Mouse (Mus musculus) adrenal gland, postnatal 36 days (tissue): ENCODE data around the gene Klk8. TPM values are rescaled to one million over a fixed set of nuclear protein-coding genes. Genes with fewer than 3 reads are reported as not detected.

Experiments used
- DNase-seq, 2 experiments: peaks; one replicate each; pipeline ENCODE4 v3.0.0; 2021; ENCODE audit warnings: mixed read lengths in 1 of 2
- total RNA-seq, 2 experiments: library from RNA; stranded (reverse); gene quantifications; 2 replicates each; pipeline ENCODE4 v1.2.3; 2021

Gene Klk8
- total RNA-seq, 2 experiments from 2014 or later = 1.1 to 2.3 TPM

DNA sequence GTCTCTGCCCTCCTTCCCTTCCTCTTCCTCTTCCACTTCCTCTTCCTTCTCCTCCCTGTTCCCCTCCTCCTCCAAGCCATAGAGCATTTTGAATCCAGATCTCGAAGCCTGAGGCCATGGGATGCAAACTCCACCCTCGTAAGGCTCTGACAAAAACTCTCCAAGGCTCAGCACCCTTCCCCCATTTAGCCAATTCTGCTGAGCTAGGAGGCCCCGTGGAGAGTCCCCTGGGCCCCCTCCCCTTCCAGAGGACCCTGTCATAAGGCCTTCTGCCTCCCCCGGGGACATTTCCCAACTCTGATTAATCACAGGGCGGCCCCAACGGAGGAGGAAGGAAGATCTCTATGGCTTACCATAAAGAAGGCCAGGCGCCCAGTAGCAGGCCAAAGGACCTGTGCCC, 5.8 kb upstream of the Klk8 start, which contains the start of gene Klk9:
Klk9 (plus strand) TSS at position 301 of the 400 bp plus-strand sequence.
- DNase-seq = no peak

DNA sequence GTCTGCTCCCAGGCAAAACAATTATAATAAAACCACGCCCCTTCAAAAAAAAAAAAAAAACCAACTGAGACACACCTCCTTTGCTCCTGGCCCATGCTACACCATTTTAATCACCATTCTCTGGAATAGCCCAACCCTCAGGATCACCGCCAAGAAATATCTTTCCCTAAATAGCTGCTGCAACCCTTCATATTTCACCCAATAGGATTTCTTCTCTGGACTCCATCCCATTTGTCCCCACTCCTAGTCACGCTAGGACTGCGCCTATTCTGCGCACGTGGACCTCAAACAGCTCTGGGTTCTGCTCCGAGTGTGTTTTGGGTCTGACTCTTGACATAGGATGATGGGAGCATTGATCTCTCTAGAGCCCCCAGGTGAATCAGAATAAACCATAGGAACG, 1.0 kb upstream of the Klk8 start:
- DNase-seq = no peak

DNA sequence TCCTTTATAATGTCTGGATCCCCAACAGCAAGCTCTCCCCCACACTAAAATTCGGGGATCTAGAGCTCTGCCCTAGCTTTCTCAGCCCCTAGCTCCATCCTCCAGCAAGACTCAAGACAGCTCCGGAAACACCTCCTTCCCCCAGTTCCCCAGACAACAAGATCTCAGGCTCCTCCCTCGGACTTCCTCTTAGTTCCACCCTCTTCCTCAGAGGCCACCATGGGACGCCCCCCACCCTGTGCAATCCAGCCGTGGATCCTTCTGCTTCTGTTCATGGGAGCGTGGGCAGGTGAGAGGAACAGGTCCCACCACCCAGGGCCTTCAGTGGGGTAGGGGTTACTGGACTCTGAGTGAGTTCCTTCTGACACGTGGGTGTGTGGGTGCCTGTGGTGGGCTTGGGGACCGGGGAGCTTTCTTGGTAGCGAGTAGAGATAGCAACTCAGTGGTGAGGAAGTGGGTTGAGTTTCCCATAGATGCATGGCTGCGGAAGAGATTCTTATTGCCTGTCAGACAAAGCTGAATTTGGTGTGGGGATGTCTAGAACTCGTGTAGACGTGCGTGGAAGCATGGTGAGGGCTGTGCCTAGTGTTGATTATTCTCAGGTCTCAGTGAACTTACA, 576 bp downstream of the Klk8 start:
- DNase-seq = no peak

DNA sequence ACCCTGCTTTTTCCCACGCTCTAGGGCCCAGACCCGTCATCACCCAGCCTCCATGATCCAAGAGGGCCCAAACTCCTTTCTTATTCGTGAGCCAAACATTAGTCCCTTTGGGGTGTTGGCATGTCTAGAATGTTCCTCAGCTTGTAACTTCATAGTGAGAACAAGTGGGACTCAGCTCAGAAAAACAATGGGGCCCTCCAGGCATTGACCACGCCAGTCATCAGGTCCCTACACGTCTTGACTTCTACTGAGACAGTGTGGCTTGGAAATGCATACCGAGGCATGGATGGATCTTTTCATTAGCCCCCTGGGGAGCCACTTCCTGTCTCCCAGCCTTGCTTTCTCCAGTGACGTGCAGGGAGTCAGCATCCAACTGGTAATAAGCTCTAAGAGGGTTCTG, 2.5 kb downstream of the Klk8 start:
- no peak for DNase-seq

DNA sequence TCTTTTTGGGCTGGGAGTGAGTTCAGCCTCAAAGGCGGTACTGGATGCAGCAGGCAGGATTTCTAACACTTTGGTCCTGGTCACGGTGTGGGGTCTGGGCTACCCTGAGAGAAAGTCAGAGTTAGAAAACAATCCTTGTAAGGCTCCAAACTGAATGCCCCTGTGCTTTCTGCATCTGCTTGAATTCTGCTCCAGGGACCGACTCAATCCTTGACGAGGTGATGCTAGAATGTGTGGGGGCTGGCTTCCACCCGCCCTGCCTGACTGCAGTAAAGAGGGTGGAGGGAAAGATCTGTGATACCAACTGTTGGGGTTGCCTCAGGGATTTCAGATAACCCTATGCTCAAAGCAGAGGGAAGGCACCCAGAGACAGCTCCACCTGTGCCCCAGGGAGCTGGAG, 13.6 kb downstream of the Klk8 start, which contains the start of gene Klk7:
Klk7 (plus strand) TSS at position 301 of the 400 bp plus-strand sequence.
- DNase-seq = no peak

DNA sequence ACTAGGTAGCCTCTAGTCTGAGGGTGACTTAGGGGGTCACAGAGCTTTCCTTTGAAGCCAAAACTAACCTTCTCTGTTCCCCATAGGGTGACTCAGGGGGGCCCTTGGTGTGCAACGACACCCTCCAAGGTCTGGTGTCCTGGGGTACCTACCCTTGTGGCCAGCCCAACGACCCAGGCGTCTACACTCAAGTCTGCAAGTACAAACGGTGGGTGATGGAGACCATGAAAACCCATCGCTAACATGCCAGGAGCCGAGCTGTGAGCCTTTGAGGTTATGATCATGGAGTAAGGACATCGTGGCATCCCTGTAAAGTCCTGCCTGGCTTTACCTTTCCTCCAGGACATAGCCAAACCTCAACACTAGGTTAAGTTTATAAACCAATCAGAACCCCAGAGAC, 17.8 kb downstream of the Klk8 start:
- no peak for DNase-seq

DNA sequence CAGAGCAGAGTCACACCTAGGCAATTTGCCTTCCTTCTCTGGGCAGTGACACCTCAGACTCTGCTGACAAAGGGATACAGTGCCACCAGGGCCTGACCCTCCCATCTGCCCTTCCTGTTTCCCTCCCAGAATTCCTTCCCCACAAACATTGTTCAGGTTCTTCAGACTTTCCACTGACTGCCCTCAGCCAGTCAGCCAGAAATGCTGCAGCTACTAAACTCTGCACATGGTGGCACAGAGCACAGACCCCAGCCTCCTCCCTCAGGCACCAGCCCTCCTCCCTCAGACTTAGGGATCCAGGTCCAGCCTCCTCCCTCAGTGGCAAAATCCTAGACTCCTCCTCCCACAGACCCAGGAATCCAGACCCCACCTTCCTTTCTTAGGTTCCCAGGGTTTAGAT, 19.4 kb downstream of the Klk8 start:
- no peak for DNase-seq

DNA sequence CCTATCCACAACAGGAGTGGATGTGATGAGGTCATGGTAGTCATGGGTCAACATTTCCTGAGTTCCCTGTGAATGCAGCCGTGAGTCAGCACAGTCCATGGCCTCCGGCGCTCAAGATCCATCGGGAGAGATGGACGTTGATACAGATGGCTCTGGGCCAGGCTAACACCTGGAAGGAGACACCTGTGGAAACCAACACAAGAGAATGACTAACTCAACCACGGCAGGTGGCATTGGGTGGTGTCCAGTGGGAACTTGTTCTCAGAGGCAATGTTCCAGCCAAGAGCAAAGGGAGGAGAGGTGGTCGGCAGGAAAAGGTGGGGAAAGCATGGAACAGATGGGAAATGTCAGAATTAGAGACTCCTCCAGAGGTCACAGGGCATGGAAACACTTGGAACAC, 24.2 kb downstream of the Klk8 start:
- no peak for DNase-seq

DNA sequence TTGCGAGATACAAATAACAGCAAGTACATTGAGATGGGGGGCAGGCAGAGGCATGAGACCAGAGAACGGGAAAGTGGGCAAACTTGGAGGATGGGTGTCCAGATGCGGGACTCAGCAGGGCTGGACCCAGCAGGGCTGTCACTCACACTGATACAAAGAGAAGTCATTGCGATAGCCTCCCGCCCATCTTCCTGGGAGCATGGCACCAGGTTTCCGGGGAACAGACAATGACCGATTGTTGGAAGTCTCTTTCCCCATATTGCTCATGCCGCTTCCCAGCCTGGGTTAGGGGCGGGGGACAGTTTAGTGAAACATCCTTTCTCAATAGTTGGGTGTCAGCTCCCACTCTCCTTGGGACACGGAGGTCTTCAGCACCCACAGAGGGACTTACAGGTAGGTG, 26.8 kb downstream of the Klk8 start, which contains the start of gene Klk6:
Klk6 (plus strand) TSS at position 301 of the 400 bp plus-strand sequence.
- DNase-seq = no peak

DNA sequence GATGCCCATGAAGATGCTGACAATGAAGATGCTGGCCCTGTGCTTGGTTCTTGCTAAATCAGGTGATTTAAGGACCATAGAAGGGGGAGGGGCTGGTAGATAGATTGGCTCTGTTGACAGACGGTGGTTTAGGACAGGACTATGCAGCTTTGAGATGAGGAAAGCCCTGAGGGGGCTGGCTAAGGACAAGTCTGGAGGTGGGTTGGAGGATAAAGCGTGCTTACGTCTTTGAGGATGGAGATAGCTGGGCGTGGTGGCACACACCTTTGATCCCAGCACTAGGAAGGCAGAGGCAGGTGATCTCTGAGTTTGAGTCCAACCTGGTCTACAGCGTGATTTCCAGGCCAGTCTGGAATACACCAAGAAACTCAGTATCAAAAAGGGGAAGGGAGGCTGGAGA, 28.7 kb downstream of the Klk8 start:
- DNase-seq = no peak

DNA sequence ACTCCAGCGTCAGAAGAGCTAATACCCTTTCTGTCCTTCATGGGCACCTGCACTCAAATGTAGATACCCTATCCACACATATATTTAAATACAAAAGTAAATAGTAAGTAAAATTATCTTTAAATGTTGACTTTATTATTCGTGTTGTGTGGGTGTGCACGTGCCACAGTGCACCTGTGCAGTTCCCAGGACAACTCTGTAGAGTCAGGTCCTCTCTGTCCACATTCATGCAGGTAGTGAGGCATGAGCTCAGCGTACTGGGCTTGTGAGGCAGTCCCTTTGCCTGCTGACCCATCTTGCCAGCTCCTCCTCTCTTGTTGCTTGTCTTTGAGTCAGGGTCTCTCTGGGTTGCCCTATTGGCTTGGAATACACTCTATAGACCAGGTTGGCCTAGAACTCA, 30.3 kb downstream of the Klk8 start:
- no peak for DNase-seq

DNA sequence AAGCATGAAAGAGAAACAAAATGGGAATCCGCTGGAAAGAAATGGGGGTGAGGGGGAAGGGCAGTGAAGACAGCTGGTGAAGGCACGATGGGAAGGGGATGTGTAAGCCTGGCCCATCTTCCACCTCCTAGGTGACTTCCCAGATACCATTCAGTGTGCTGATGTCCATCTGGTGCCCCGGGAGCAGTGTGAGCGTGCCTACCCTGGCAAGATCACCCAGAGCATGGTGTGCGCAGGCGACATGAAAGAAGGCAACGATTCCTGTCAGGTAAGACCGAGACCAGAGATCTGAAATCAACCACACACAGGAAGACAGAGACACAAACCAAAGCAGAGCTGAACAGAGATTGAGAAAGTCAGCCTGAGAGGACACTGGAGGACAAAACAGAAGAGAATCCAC, 31.6 kb downstream of the Klk8 start:
- no peak for DNase-seq

DNA sequence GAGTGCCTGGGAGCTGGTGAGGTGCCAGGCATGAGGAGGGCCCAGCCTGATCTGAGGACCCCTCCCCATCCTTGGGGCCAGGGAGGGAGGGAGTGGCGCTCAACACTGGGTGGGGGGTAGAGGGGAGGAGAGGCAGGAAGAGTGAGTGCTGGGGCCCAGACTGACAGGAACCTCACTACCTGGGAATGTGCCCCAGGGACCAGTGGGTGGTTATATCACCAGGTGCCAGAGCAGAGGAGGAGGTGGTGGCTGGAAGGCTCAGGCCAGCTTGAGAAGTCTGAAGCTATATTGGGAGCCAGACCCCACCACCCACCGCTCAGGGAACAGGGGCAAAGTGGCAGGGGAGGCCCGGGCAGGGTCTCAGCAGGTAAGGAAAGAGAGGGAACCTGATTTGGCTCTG, 44.3 kb downstream of the Klk8 start, which contains the start of gene Klk5:
Klk5 (plus strand) TSS at position 271 of the 400 bp plus-strand sequence.
- DNase-seq = no peak

DNA sequence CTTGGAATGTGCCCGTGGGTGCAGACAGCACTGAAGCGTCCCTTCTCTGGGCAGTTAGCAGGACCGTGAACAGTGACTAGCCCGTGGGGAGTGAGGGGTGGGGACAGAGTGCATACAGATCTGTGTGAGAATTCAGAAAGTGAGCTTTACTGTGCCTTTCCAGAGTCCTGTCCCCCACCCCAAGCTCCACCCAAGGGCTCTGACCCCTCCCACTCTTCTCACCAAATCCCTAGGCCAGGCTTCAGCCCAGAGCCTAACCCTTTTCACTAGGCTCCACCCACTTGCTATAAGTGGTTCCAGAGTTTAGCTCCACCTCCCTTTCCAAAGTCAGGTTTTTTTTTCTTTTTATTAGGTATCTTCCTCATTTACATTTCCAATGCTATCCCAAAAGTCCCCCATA, 46.4 kb downstream of the Klk8 start:
- no peak for DNase-seq

DNA sequence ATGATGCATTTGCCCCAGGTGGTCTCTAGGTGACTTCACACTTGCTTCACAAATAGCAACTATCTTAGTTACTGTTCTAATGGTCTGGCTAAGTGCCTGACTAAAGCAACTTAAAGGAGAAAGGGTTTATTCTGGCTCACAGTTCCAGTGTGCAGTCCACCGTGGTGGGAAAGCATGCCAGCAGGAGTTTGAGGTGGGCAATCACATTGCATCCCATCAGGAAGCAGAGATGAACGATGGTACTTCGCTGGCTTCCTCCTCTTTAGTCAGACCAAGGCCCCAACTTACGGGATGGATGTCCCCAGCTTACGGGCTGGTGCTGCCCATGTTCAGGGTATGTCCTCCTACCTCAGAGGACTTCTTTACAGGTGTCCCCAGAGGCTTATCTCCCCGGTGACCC, 54.2 kb downstream of the Klk8 start:
- DNase-seq = no peak

Other genes with a start within 250 kb of the Klk8 start
- 1 to 10 TPM; 2.5 to 2.6 TPM for gene Zfp658, start 235.3 kb upstream of the Klk8 start, total RNA-seq
- gene Zfp719, start 218.0 kb upstream of the Klk8 start, total RNA-seq = 10 to 100 TPM; 16.4 to 19.9 TPM
- under 1 TPM in 1 of 2 experiments, not detected in 1; 0.26 TPM for gene Zfp819, start 190.4 kb upstream of the Klk8 start, total RNA-seq
- not detected for gene Ceacam18, start 162.9 kb upstream of the Klk8 start, total RNA-seq
- gene Siglece, start 137.4 kb upstream of the Klk8 start, total RNA-seq = 1 to 10 TPM; 2.4 to 3.6 TPM
- 10 to 100 TPM; 11.2 to 14.6 TPM for gene Ctu1, start 125.6 kb upstream of the Klk8 start, total RNA-seq
- not detected for gene Klk14, start 107.2 kb upstream of the Klk8 start, total RNA-seq
- gene Klk13, start 85.0 kb upstream of the Klk8 start, total RNA-seq = not detected
- not detected for gene Klk12, start 28.7 kb upstream of the Klk8 start, total RNA-seq
- not detected for gene Klk11, start 23.0 kb upstream of the Klk8 start, total RNA-seq
- gene Klk10, start 16.5 kb upstream of the Klk8 start, total RNA-seq = under 1 TPM; 0.23 to 0.33 TPM
- not detected for gene Klk9, start 5.7 kb upstream of the Klk8 start, total RNA-seq
- not detected for gene Klk7, start 13.7 kb downstream of the Klk8 start, total RNA-seq
- not detected for gene Klk6, start 26.9 kb downstream of the Klk8 start, total RNA-seq
- not detected for gene Klk5, start 44.4 kb downstream of the Klk8 start, total RNA-seq
- not detected for gene Klk4, start 83.6 kb downstream of the Klk8 start, total RNA-seq
- gene Klk15, start 136.2 kb downstream of the Klk8 start, total RNA-seq = not detected
- gene Klk1b8, start 153.1 kb downstream of the Klk8 start, total RNA-seq = not detected
- not detected for gene Klk1b1, start 169.2 kb downstream of the Klk8 start, total RNA-seq
- not detected for gene Klk1b9, start 178.5 kb downstream of the Klk8 start, total RNA-seq
- not detected for gene Klk1b11, start 198.3 kb downstream of the Klk8 start, total RNA-seq
- not detected for gene Klk1b26, start 214.6 kb downstream of the Klk8 start, total RNA-seq